Mouse (Mus musculus): ENCODE data around the gene Casp7. TPM values are rescaled to one million over a fixed set of nuclear protein-coding genes. Genes with fewer than 3 reads are reported as not detected.

The Casp7 gene
- polyA plus RNA-seq, 1 experiment from 2014 or later, result 26.0 TPM

GRCm38 (mm10) chr19:56378007-56378406 is 18.9 kb upstream of the Casp7 start:
- Histone ChIP-seq H3K27me3 (ENCODE audit: control insufficient read depth, insufficient read depth, low read depth, low read length) (no peaks in the 10 kb centered on the region), H3K4me3 (ENCODE audit: low read depth, low read length) (no peak overlapping the region), H3K4me2 (ENCODE audit: low read length) (no peak overlapping the region), H3K9ac (ENCODE audit: low read depth, low read length) (no peak overlapping the region), H3K27ac (ENCODE audit: low read length) (no peak overlapping the region), H3K9me3 (replicated peaks; ENCODE audit: control insufficient read depth, low read length, poor library complexity, severe bottlenecking) (no peaks in the 10 kb centered on the region), H3K36me3 (ENCODE audit: control insufficient read depth, insufficient read depth, low read length) (no peaks in the 10 kb centered on the region), H3K4me1 (ENCODE audit: control insufficient read depth, insufficient read depth, low read length) (no peaks in the 10 kb centered on the region)
- WGBS, result 82% methylated on average over 5 of the region's 5 CpGs
- ATAC-seq, result no peak

GRCm38 (mm10) chr19:56378554-56379172 is 18.3 kb upstream of the Casp7 start:
- 88% methylated on average over 13 of the region's 13 CpGs for WGBS

GRCm38 (mm10) chr19:56380341-56380740 is 16.6 kb upstream of the Casp7 start:
- WGBS, result 86% methylated on average over 7 of the region's 7 CpGs
- ATAC-seq, result no peak
- H3K4me1 ChIP-seq (ENCODE audit: control insufficient read depth, insufficient read depth, low read length), result no peaks in the 10 kb centered on the region
- no peaks in the 10 kb centered on the region for H3K36me3 ChIP-seq (ENCODE audit: control insufficient read depth, insufficient read depth, low read length)
- H3K4me2 ChIP-seq (ENCODE audit: low read length), result no peak overlapping the region
- H3K9me3 ChIP-seq (replicated peaks; ENCODE audit: control insufficient read depth, low read length, poor library complexity, severe bottlenecking), result no peaks in the 10 kb centered on the region
- H3K9ac ChIP-seq (ENCODE audit: low read depth, low read length), result no peak overlapping the region
- no peak overlapping the region for H3K4me3 ChIP-seq (ENCODE audit: low read depth, low read length)
- no peak overlapping the region for H3K27ac ChIP-seq (ENCODE audit: low read length)
- H3K27me3 ChIP-seq (ENCODE audit: control insufficient read depth, insufficient read depth, low read depth, low read length), result no peaks in the 10 kb centered on the region

More at GRCm38 (mm10) chr19:56378554-56379172, 18.3 kb upstream of the Casp7 start:
- no peak overlapping the region for H3K27ac ChIP-seq (ENCODE audit: low read length)
- H3K4me3 ChIP-seq (ENCODE audit: low read depth, low read length), result no peak overlapping the region
- no peaks in the 10 kb centered on the region for H3K36me3 ChIP-seq (ENCODE audit: control insufficient read depth, insufficient read depth, low read length)
- no peaks in the 10 kb centered on the region for H3K9me3 ChIP-seq (replicated peaks; ENCODE audit: control insufficient read depth, low read length, poor library complexity, severe bottlenecking)
- H3K9ac ChIP-seq (ENCODE audit: low read depth, low read length), result no peak overlapping the region
- H3K4me2 ChIP-seq (ENCODE audit: low read length), result no peak overlapping the region
- no peak for ATAC-seq
- no peaks in the 10 kb centered on the region for H3K4me1 ChIP-seq (ENCODE audit: control insufficient read depth, insufficient read depth, low read length)
- no peaks in the 10 kb centered on the region for H3K27me3 ChIP-seq (ENCODE audit: control insufficient read depth, insufficient read depth, low read depth, low read length)

- WGBS, result 94% methylated on average over 10 of the region's 10 CpGs
- no peak overlapping the region for H3K4me3 ChIP-seq (ENCODE audit: low read depth, low read length)
- H3K9ac ChIP-seq (ENCODE audit: low read depth, low read length), result no peak overlapping the region
- ATAC-seq, result no peak
- no peaks in the 10 kb centered on the region for H3K4me1 ChIP-seq (ENCODE audit: control insufficient read depth, insufficient read depth, low read length)
- H3K27me3 ChIP-seq (ENCODE audit: control insufficient read depth, insufficient read depth, low read depth, low read length), result no peaks in the 10 kb centered on the region
- H3K4me2 ChIP-seq (ENCODE audit: low read length), result no peak overlapping the region
- no peaks in the 10 kb centered on the region for H3K9me3 ChIP-seq (replicated peaks; ENCODE audit: control insufficient read depth, low read length, poor library complexity, severe bottlenecking)
- H3K27ac ChIP-seq (ENCODE audit: low read length), result no peak overlapping the region
- H3K36me3 ChIP-seq (ENCODE audit: control insufficient read depth, insufficient read depth, low read length), result no peaks in the 10 kb centered on the region
Measured at GRCm38 (mm10) chr19:56381407-56381806, 15.5 kb upstream of the Casp7 start.

GRCm38 (mm10) chr19:56385546-56385945 is 11.4 kb upstream of the Casp7 start:
- Histone ChIP-seq H3K27me3 (ENCODE audit: control insufficient read depth, insufficient read depth, low read depth, low read length) (no peaks in the 10 kb centered on the region), H3K4me3 (ENCODE audit: low read depth, low read length) (no peak overlapping the region), H3K27ac (ENCODE audit: low read length) (no peak overlapping the region), H3K9ac (ENCODE audit: low read depth, low read length) (no peak overlapping the region), H3K36me3 (ENCODE audit: control insufficient read depth, insufficient read depth, low read length) (no peaks in the 10 kb centered on the region), H3K4me2 (ENCODE audit: low read length) (no peak overlapping the region), H3K9me3 (replicated peaks; ENCODE audit: control insufficient read depth, low read length, poor library complexity, severe bottlenecking) (no peaks in the 10 kb centered on the region), H3K4me1 (ENCODE audit: control insufficient read depth, insufficient read depth, low read length) (no peaks in the 10 kb centered on the region)
- 89% methylated on average over 5 of the region's 5 CpGs for WGBS
- no peak for ATAC-seq

GRCm38 (mm10) chr19:56386095-56386494 is 10.8 kb upstream of the Casp7 start:
- Histone ChIP-seq H3K9me3 (replicated peaks; ENCODE audit: control insufficient read depth, low read length, poor library complexity, severe bottlenecking) (no peaks in the 10 kb centered on the region), H3K4me1 (ENCODE audit: control insufficient read depth, insufficient read depth, low read length) (no peaks in the 10 kb centered on the region), H3K9ac (ENCODE audit: low read depth, low read length) (no peak overlapping the region), H3K4me3 (ENCODE audit: low read depth, low read length) (no peak overlapping the region), H3K36me3 (ENCODE audit: control insufficient read depth, insufficient read depth, low read length) (no peaks in the 10 kb centered on the region), H3K27ac (ENCODE audit: low read length) (no peak overlapping the region), H3K27me3 (ENCODE audit: control insufficient read depth, insufficient read depth, low read depth, low read length) (no peaks in the 10 kb centered on the region), H3K4me2 (ENCODE audit: low read length) (no peak overlapping the region)
- no peak for ATAC-seq
- 91% methylated on average over 10 of the region's 10 CpGs for WGBS

- no peak overlapping the region for H3K4me2 ChIP-seq (ENCODE audit: low read length)
- H3K27me3 ChIP-seq (ENCODE audit: control insufficient read depth, insufficient read depth, low read depth, low read length), result no peaks in the 10 kb centered on the region
- no peak overlapping the region for H3K27ac ChIP-seq (ENCODE audit: low read length)
- H3K9ac ChIP-seq (ENCODE audit: low read depth, low read length), result no peak overlapping the region
- no peaks in the 10 kb centered on the region for H3K9me3 ChIP-seq (replicated peaks; ENCODE audit: control insufficient read depth, low read length, poor library complexity, severe bottlenecking)
- H3K36me3 ChIP-seq (ENCODE audit: control insufficient read depth, insufficient read depth, low read length), result no peaks in the 10 kb centered on the region
- WGBS, result 83% methylated on average over 4 of the region's 4 CpGs
- H3K4me3 ChIP-seq (ENCODE audit: low read depth, low read length), result no peak overlapping the region
- ATAC-seq, result no peak
- no peaks in the 10 kb centered on the region for H3K4me1 ChIP-seq (ENCODE audit: control insufficient read depth, insufficient read depth, low read length)
Measured at GRCm38 (mm10) chr19:56387726-56388302, 9.1 kb upstream of the Casp7 start.

- no peak overlapping the region for H3K27ac ChIP-seq (ENCODE audit: low read length)
- H3K27me3 ChIP-seq (ENCODE audit: control insufficient read depth, insufficient read depth, low read depth, low read length), result no peaks in the 10 kb centered on the region
- no peaks in the 10 kb centered on the region for H3K36me3 ChIP-seq (ENCODE audit: control insufficient read depth, insufficient read depth, low read length)
- H3K4me2 ChIP-seq (ENCODE audit: low read length), result no peak overlapping the region
- ATAC-seq, result no peak
- no peak overlapping the region for H3K9ac ChIP-seq (ENCODE audit: low read depth, low read length)
- no peak overlapping the region for H3K4me3 ChIP-seq (ENCODE audit: low read depth, low read length)
- no peaks in the 10 kb centered on the region for H3K9me3 ChIP-seq (replicated peaks; ENCODE audit: control insufficient read depth, low read length, poor library complexity, severe bottlenecking)
- WGBS, result 95% methylated on average over 11 of the region's 11 CpGs
- H3K4me1 ChIP-seq (ENCODE audit: control insufficient read depth, insufficient read depth, low read length), result no peaks in the 10 kb centered on the region
Measured at GRCm38 (mm10) chr19:56389176-56389575, 7.8 kb upstream of the Casp7 start.

GRCm38 (mm10) chr19:56389879-56390278 is 7.0 kb upstream of the Casp7 start, which contains the start of gene Nrap:
Gene Nrap, minus strand, starts transcription at chr19:56390037.
- H3K9me3 ChIP-seq (replicated peaks; ENCODE audit: control insufficient read depth, low read length, poor library complexity, severe bottlenecking), result no peaks in the 10 kb centered on the region
- no peak for ATAC-seq
- no peak within 1 kb of the TSS for H3K27ac ChIP-seq (ENCODE audit: low read length)
- no peaks in the 10 kb centered on the region; the same call in 1 of the 2 replicates for H3K27me3 ChIP-seq (ENCODE audit: control insufficient read depth, insufficient read depth, low read depth, low read length)
- no peaks in the 10 kb centered on the region for H3K4me1 ChIP-seq (ENCODE audit: control insufficient read depth, insufficient read depth, low read length)
- H3K36me3 ChIP-seq (ENCODE audit: control insufficient read depth, insufficient read depth, low read length), result no peaks in the 10 kb centered on the region
- 90% methylated on average over 11 of the region's 11 CpGs for WGBS
- no peak within 1 kb of the TSS for H3K9ac ChIP-seq (ENCODE audit: low read depth, low read length)
- H3K4me3 ChIP-seq (ENCODE audit: low read depth, low read length), result no peak within 1 kb of the TSS
- H3K4me2 ChIP-seq (ENCODE audit: low read length), result no peak within 1 kb of the TSS
